Mouse (Mus musculus) c-Kit-positive CD71-positive TER-119-positive erythroid progenitor cells, embryonic 14.5 days (primary cell): Measurements from ENCODE around the gene Gm49394.
A peak's percentile ranks its signal among the peaks of the same experiment; 100 is the strongest.

Experiments used
- DNase-seq: peaks from one replicate; pipeline ENCODE4 v3.0.0-alpha.2; 2013; ENCODE audit warnings: low spot score

Gene Gm49394

DNA sequence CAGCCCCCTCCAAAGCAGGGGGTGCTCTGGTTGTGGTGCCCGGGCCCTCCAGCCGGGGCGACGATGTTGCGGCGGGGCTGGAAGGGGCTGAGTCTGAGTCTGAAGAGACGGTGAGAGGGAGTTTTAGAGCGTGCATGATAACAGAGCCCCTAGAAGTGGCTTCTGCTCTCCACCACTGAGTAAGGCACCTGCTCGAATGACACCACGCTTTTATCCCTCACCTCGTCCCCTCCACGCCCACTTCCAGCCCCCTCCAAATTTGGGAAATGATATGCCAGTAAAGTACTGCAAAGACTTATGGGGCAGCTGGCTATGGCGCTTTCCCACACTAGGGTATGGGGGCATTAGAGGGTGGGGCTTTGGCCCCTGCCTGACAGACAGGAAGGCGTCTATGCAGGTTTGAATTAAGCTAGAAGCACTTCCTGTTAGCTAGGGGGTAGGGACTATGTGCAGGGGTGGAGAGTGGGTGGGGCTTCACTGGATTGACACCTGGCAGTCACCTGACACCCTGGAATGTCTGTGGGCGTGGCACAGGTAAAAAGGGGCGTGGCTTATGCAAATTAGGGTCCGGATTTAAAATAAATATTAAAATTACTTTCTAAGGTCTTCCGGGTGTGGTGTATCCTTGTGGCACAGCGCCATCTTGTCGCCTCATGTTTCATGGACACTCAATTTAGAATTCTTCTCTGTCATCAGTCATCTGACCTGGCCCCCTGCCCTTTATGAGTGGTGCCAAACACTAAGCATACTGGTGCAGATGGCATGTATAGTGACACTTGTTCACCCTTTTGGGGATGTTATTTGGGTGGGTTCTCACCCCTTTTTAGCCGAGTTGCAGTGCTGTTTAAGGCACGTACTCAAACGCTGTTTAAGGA, at the start of gene Gm49394:
TSS of gene Gm49394 (minus strand) at position 192 of the 875 bp plus-strand sequence.
- DNase-seq: no peak

DNA sequence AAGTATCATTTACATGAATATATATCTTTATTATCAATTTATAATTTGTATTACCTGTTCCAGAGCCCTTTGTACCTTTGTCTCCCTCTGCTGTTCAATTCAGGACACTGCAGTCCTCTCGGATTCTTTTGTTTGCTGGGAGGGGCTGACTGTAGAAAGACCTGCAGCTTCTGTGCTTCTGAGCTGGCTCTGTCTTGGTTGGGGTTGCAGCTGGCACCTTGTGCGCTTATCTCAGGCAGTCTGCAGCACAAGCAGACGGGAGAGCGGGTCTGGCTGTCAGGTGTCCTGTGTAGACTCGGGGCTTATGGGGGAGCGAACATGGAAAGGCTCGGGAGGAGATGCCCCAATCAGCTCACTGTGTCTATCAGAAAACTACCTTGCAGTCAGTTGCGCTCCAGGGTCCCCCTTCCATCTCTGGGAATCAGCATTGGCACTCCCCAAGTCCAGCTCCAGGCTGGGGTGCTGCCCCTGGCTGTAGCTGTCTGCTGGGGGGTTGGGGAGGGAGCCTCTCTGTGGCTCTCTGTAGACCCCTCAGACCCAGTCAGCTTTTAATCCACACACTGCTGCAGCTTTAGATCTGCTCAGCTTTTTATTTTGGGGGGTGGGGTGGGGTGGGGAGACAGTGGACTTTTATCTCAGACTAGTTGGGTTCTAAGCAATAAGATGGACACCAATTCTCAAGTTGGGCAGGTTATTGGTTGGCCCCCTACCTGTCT, 45.2 kb upstream of the Gm49394 start:
- peak; percentile 39 for DNase-seq

DNA sequence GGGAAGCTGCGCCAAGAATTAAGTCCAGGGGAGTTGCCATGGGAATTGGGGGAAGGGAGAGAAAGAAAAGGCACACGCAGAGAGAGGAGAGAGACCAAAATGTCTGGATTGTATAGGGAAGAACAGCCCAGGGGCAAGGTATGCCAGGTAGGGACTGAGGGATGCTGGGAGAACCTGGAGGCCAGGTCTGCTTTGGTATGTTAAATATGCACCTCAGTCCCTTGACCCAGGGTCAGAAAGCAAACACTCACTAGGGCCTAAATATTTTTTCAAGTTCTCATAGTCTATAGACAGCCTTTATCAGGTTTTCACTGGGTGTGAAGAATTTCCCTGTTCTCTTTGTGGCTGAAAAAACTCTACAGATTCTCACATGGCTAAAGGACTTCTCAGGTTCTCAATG, 37.1 kb upstream of the Gm49394 start:
- DNase-seq: no peak

DNA sequence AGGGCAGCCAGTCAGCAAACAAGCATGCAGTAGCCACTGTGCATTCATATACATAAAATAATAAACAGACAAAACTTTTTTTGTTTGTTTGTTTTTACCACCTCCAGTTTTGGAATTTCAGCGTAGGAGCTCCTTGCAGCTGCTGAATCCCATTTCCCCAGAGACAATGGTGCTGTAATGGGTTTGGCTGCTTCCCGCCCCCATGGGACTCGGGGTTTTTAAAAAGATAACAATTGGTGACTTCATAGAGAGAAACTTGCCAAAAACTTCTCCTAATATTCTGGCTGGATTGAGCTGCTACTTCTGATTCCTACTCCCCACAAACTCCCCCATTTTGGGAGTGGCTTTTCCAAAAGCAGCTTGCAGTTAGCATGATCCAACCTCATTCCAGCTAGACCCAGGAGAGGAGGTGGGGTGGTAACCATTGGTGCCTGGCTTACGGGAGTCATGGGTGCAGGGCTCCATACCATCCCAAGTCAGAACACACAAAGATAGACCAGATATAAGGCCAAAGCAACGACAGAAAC, 29.7 kb upstream of the Gm49394 start:
- no peak for DNase-seq

DNA sequence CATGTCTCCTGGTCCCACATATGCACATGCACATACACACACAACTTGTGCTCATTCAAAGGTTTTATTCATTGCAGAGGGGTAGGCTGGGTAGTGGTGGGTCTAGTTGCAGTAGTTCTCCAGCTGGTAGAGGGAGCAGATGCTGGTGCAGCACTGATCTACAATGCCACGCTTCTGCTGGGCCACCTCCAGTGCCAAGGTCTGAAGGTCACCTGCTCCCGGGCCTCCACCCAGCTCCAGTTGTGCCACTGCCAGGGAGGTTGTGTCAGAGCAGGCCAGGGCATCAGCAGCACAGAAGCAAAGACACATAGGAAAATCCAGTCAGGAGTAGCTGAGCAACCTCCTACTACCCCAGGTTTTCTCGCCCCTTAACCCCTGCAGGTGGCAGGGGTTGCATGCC, 8.9 kb upstream of the Gm49394 start:
- no peak for DNase-seq

DNA sequence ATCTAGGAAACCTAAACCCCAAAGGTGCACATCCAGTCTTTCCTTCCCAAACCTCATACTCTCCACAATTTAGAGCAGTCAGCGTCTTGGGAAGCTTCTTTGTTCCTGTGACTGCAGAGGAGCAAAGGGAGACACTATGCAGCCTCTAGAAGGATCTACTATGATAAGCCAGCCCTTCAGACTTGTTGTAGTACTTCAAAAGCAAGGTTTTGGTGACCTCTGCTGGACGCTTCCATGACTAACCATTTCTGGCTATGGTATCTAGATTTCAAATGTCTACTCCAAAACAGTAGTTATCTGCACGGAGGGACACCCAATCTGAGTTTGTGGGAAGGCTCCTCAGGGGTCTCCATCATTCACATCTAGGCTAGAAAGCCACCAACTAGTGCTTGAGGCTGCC, 5.9 kb upstream of the Gm49394 start:
- peak; percentile 47 for DNase-seq

DNA sequence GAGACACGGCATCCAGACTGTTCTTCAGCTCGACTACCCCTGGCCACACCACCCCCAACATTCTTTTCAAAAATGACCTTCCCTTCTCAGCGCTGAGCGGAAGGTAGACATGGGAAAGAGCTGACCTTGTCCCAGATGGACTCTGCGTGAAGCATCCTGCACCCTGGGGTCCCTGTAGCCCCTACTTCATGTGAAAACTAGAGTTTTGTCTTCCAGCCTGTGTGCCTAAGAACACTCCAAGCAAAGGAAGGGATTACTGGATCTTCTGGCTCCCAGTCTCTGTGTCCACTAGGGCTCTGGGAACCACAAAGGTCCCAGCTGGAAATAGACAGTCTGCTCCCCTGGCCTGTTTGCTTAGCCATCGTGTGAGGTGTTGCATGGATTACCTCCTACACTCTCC, 5.4 kb upstream of the Gm49394 start:
- no peak for DNase-seq

DNA sequence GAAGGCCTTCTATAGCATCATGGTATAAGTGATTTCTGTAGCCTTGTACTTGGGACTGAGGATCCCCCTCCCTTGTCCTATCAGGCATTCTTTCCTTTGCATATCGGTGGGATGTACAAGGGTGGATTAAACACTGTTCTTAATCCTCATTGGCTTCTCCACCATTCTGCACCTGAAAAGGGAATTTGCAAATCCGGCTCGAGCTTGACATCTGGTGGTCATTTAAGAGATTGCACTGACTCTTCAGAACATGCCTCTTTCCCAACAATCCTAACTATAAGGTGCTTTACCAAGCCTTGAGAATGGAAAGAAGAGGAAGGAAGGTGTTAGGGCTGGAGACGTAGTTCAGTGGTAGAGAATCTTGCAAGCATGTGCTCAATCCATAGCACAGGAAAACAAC, 2.4 kb upstream of the Gm49394 start:
- peak; percentile 15 for DNase-seq

DNA sequence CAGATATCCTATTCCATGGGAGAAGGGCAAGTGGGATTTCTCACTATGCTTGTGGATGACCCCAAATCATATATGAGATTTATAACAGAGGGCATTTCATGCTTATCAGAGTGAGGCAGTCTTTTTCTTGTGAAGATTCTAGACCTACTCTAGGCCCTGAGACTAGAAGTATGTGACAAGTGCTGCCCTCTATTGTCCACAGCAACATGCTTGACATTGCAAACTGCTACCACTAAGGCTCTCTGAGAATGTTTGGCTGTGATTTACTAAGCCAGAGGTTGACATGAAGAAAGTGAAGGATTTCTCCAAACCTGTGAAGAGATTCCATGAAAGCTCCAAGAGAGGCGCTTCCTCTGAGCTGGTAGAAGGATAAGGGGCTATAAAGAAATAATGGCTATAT, 1.3 kb upstream of the Gm49394 start:
- no peak for DNase-seq

DNA sequence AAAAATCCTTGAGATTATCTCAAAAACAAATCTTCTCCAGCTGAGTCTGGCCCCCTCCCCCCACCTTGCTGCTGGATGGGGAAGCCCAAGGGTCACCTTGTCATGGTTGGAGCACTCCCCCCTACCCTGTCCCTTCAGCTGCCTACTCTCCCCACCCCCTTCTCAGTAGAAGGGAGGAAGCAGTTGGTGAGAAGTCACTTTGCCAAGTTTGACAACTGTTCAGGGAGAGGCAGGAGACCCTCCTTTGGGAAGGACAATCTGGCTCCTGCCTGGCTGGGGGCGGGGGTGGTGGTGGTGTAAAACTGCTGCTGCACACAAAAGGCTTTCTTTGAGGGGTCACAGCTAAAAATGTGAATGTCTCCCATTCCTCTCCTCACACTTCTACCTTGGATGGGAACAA, 1.4 kb downstream of the Gm49394 start:
- no peak for DNase-seq

DNA sequence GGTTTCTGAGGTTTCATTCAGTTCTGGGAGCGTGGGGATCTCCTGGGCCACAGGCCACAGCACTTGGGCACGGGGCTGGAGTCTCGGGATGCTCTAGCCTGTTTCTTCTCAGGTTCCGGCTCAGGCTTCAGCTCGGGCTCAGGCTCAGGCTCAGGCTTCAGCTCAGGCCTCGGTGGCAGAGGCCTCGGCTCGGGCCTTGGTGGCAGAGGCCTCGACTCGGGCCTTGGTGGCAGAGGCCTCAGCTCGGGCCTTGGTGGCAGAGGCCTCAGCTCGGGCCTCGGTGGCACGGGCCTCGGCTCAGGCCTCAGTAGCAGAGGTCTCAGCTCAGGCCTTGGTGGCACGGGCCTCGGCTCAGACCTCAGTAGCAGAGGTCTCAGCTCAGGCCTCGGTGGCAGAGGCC, 2.2 kb downstream of the Gm49394 start:
- no peak for DNase-seq

DNA sequence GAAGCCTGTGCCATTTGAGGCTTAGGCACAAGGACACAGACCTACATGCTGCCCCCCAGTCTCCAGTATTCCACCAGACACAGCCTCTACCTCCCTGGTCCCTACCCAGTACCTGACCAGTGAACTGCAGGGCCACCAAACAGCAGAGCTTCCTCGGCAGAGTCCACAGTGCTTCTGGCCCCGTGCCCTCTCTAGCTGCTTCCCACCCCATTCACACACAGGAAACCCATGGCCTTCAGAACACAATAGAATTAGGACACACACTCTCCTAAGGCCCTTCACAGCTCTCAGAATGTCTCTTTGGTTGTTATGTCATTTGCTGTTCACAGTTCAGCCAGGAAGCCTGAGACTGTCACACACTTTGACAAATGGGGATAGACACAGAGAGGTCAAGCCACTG, 3.1 kb downstream of the Gm49394 start, which contains the start of gene Igf2:
TSS of gene Igf2 (minus strand) at position 158 of the 400 bp plus-strand sequence.
- no peak for DNase-seq

DNA sequence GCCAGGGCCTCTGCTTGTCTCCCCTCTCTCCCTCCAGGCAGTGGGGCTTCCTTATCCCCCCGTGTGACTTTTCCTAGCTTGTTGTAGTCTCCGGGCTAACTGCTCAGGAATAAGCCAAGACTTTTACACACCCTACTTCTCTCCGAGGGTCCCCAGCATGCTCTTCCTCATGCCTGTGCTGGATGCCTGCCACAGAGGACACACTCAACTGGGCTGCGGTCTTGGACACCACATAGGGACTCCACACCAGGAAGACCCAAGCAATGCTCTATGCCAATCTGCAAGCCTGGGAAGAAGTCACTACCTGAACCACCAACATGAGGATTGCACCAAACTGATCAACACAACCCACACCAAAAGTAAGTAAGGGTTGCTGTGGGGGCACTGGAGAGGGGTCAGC, 3.6 kb downstream of the Gm49394 start:
- no peak for DNase-seq

DNA sequence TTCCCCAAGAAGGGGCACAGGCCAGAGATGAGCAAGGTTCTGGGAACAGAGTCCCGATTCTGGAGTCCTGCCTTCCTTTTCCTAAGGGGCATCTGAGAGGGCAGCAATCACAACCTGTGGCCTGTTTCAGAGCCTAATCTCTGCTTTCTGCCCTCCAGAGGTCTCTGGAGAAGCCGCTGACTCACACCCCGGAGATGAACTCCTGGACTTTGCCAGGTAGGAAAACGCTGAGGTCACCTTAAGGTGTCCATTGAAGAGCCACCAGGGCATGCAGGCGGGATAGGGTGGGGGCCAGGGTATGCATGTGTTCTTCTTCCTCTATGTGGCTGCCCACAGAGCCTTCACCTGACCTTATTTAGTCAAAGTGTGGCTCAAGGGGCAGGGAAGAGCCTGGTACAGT, 4.4 kb downstream of the Gm49394 start:
- no peak for DNase-seq

DNA sequence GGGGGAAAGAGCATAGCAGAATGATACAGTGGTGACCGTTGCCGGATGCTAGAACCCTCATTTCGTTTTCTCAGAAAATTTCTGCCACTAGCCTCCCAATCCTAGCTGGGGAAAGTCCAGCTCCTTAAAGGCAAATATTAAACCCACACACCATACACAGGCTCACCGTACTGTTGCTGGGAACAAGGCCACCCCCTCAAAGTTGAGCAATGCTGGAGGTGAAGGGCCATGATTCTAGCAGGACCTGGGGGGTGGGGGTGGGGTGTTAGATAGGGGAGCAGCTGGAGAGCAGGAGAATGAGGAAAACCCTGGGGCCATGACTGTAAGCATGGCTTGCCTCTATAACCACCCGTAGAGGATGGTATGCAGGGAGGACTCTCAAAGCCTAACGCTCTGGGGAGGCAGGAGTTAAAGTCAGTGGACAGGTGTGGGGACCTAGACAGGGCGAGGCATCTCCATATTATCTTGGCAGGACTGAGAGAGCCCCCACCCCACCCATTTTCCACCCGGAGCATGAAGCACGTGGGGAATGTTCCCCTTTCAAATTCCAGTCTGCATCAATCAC, 5.2 kb downstream of the Gm49394 start:
- DNase-seq: no peak

DNA sequence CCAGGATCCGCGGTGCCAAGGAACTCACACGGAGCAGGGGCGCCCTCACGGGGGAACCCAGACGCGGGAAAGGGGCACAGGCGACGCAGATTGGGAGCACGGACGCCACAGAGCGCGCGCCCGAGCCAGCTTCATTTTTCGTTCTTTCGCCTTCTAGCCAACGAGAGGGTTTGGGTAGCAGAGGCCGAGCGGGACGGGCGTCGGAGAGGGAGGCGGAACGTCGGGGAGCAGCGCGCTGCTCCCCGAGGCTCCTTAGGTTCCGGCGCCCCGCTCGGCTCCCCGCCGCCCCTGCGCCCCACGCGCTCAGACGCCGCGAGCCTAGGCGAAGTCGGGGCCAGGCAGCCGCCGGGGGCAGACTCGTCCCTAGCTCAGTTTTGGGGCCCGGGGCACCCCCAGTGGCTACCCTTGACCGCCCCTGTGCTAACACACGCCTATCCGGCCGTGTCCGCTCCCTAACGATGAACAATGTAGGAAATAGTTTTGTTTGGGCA, 5.8 kb downstream of the Gm49394 start:
- no peak for DNase-seq

DNA sequence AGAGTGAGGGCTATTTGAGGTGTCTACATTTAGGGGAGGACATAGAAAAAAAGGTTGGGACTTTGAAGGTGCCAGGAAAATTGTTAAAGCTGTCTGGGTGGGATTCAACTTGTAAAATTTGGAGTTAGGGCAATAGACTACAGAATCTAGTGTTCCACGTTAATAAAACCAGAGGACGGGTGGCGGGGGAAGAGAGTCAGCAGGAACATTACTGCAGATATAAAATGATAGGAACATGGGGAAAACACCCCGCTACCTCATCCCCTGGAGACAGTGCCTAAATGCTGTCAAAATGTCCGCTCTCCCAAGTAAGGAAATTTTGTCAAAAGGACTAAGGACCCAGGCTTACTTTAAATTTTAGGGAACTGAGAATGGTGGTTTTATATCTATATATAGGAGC, 6.6 kb downstream of the Gm49394 start:
- no peak for DNase-seq

DNA sequence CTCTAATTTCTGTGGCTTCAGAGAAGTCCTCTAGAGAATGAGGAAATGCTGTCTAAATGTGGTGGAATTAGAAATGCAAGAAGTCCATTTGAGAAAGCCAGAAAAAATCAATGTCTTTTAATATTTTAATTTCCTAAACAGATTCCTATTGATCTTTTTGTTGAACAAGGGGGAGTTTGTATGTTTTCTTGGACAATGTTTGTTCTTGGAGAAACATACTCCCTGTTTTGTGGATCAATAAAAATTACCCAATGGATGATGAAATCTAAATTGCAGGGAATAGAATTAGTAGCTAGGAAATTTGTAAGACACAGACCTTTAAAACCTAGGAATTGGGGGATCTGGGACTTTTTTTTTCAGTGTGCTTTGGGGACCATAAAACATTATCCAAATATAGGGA, 7.9 kb downstream of the Gm49394 start:
- no peak for DNase-seq

DNA sequence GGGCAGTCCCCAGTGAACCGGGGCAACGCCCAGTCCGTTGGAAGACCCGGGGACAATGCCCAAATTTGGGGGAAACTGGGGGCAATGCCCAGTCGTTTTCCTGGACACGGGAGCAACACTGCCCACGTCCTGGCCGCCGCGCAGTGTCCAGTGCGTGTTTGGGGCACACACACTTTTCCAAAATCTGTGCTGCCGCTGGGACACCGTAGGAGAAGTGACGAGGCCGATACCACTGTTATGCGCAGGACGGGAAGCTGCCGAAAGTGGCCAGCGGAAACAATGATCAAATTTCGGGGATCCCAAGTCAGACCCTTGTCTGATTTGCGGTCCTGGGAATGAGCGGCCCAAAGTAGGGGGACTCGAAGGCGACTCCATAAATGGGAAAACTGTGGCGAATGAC, 8.7 kb downstream of the Gm49394 start:
- DNase-seq: no peak

DNA sequence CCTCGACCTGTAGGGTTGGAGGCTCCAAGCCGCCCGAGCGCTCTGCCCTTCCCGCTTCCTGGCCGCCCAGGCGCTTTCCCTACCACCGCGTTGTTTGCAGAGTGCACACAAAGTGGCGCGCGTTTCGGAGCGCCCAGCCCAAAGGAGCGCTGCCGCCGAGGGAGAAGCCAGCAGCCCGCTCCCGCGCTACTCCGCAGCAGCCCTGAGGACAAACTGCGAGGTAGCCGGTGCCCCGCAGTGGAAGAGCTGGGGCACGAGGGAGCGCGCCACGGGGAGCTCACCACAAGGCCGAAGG, 9.1 kb downstream of the Gm49394 start:
- no peak for DNase-seq

DNA sequence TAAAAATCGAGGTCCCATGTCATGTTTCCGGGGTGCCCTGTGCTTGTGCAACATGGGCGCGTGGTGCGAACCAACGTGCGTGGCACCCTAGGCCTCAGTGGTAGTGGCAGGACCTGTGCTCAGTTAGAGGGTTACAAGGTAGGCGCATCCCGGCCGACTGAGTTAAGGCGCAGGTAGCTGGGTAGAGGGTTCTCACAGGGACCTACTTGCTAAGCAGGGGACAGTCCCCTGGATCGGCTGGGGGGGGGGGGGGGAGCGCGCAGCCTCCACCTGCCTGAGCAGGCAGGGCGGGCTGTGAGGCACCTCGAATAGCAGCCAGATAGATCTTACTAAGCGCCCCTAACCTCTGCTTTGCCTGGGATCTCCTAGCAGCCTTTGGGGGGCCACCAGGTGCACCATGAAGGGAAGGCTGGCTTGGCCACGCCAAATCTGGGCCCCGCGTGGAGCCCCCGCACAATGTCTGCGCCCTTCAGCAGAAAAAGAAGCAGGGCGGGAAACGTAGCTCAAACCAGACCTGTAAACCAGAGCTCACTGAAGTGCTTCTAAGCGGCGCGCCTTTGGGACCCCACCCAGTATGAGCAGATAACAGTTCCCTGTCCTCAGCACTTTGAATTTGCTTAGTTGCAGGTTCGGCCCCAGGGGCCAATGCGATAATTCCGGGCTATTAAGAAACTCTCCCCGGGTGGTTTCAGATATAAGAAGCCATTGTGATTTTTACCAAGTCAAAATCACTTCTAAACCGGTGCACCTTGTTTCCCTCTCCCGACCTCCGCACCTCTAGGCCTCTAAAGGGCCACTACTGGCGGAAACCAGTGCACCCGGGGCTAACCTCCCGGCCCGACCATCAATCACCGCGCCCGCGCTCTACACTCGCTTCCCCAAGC, 9.7 kb downstream of the Gm49394 start:
- no peak for DNase-seq

DNA sequence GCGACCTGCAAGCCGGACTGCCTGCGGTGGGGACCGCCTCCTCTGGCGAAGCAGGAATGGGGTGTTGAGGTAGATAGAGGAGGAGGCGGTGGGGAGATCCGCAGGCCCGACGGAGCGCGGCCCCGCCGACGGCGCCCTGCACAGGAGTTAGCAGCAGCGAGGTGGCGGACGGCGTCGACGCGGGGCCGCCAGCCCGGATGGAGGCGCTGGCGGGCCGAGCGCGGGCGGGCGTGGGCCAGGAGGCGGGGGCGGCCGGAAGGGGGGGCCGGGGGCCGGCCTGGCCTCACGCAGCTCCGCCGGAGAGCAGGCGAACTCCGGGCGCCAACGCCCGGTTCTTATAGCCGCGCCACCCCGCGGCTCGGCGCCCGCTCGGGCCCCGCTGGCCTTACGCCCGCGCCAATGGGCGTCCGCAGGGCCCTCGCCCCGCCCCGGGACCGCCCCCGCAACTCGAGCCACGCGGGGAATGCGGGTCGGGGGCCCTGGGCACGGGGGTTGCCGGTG, 10.5 kb downstream of the Gm49394 start:
- DNase-seq: no peak
